Mouse (Mus musculus) sigmoid colon, adult 10 weeks (tissue): ENCODE data around the gene Zfp143. TPM values are rescaled to one million over a fixed set of nuclear protein-coding genes. Genes with fewer than 3 reads are reported as not detected.

Experiments used
- polyA plus RNA-seq: library from polyadenylated mRNA; stranded (reverse); fragments of 350-450 nt; fragmentation: Illumina TruSeq; extraction: RNeasy Lipid Tissue Mini Kit (QIAGEN cat#74804); gene quantifications from one replicate; pipeline ENCODE4 v1.2.3, GENCODE M21; 2014; ENCODE audit warnings: low read depth, low replicate concordance

The Zfp143 gene
- polyA plus RNA-seq, result 24.3 TPM

GRCm38 (mm10) chr7:110061199-110061751 is at the start of gene Zfp143:
TSS of gene Zfp143 (plus strand) at chr7:110061217.

GRCm38 (mm10) chr7:110018117-110018630 is 42.8 kb upstream of the Zfp143 start, which contains the start of gene Ipo7:
TSS of gene Ipo7 (plus strand) at chr7:110018274.

DNA sequence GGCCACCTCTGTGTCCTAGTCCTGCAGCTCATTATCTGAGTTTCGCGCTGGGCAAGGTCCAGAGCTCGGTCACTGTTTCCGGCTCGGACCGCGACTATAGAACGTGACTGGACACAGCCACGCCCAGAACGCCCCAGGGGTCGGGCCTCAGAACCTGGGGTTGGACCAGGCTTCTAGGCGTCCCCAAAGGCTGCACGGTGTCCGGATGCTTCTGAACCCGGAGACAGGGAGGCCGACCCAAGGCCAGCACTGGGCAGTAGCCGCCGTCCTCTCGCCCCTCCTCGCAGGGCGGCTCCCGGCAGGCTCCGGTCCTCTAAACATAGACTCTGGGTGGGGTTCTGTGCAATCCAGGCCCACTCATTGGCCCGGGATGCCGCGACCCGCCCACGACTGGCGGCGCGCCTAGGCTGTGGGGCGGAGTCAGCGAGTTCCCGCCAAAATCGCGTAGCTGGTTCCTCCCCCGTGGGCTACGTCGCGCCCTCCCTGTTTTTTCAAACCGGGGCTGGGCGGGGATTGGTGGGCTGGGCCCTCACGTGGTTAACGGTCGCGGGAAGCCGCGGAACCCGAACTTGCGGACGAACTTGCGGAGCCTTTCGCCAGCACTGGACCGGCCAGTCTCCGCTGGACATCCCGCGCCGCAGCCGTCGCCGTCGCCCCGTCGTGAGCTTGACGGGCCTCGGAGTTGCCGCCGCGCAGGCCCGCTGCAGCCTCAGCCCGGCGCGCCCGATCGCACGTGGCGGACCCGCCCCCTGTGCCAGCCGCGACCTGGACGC is 60.7 kb downstream of the Zfp143 start, which contains the start of gene Wee1:
Gene Wee1, plus strand, starts transcription at position 531 of the 773 bp plus-strand sequence.

Other genes starting within 250 kb of the Zfp143 start
- 0.79 TPM for gene Scube2, start 195.5 kb upstream of the Zfp143 start, polyA plus RNA-seq
- gene Dennd5a, start 100.7 kb upstream of the Zfp143 start, polyA plus RNA-seq, result 25.6 TPM
- 123 TPM for gene Tmem41b, start 74.3 kb upstream of the Zfp143 start, polyA plus RNA-seq
- 275 TPM for gene Ipo7, start 42.9 kb upstream of the Zfp143 start, polyA plus RNA-seq
- gene Wee1, start 60.8 kb downstream of the Zfp143 start, polyA plus RNA-seq, result 24.9 TPM
- 66.1 TPM for gene Swap70, start 160.5 kb downstream of the Zfp143 start, polyA plus RNA-seq